Mouse (Mus musculus): ENCODE measurements around the gene Atxn1. TPM values are rescaled to one million over a fixed set of nuclear protein-coding genes. Genes with fewer than 3 reads are reported as not detected.

Gene Atxn1
- polyA plus RNA-seq, 1 experiment, result 3.2 TPM

DNA sequence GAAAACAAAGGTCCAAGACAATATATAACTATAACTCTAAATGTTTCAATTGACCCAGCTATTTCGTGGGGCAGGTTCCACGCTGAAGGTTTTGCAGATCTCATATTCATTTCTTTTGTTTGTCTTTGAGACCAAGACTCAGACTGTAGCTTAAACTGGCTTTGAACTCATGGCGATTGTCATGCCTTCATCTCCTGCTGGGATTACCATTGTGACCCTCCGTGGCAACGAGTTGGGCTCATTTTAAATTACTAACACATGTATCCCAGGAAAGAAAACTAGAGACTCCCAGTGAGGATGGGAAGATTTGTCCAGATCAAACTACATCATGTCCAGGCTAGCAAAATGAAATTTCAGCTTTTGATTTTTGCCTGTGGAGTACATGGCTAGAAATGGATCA lies 14.4 kb upstream of the Atxn1 start:
- no peaks in the 10 kb centered on the region for H3K9me3 ChIP-seq

GRCm38 (mm10) chr13:45976894-45977293 lies 12.1 kb upstream of the Atxn1 start:
- Histone ChIP-seq H3K36me3 (replicated peaks; ENCODE audit: low read length) (no peaks in the 10 kb centered on the region), H3K4me1 (peaks cover 29% of the 10 kb centered on the region), H3K9me3 (no peaks in the 10 kb centered on the region), H3K4me3 (replicated peaks) (no peak overlapping the region), H3K27me3 (replicated peaks) (no peaks in the 10 kb centered on the region)
- TF ChIP-seq GATA1 (IDR thresholded peaks at IDR 0.05; ENCODE audit: borderline replicate concordance, low read length), result no peak
- TF ChIP-seq FLI1 (IDR thresholded peaks at IDR 0.05; ENCODE audit: low read length), result no peak

More for the DNA sequence above, 14.4 kb upstream of the Atxn1 start:
- no peaks in the 10 kb centered on the region for H3K36me3 ChIP-seq (replicated peaks; ENCODE audit: low read length)
- peaks cover 5% of the 10 kb centered on the region for H3K27me3 ChIP-seq (replicated peaks)
- TF ChIP-seq GATA1 (IDR thresholded peaks at IDR 0.05; ENCODE audit: borderline replicate concordance, low read length) (no peak), FLI1 (IDR thresholded peaks at IDR 0.05; ENCODE audit: low read length) (no peak)
- H3K4me1 ChIP-seq, result peaks cover 27% of the 10 kb centered on the region
- no peak overlapping the region for H3K4me3 ChIP-seq (replicated peaks)

- TF ChIP-seq GATA1 (IDR thresholded peaks at IDR 0.05; ENCODE audit: borderline replicate concordance, low read length) (no peak), FLI1 (IDR thresholded peaks at IDR 0.05; ENCODE audit: low read length) (no peak)
- H3K27me3 ChIP-seq (replicated peaks), result no peaks in the 10 kb centered on the region
- H3K4me1 ChIP-seq, result peaks cover 38% of the 10 kb centered on the region
- H3K36me3 ChIP-seq (replicated peaks; ENCODE audit: low read length), result no peaks in the 10 kb centered on the region
- H3K4me3 ChIP-seq (replicated peaks), result no peak overlapping the region
- no peaks in the 10 kb centered on the region for H3K9me3 ChIP-seq
Observed at GRCm38 (mm10) chr13:45974651-45975050, 9.8 kb upstream of the Atxn1 start.

- no peaks in the 10 kb centered on the region for H3K9me3 ChIP-seq
- no peaks in the 10 kb centered on the region for H3K36me3 ChIP-seq (replicated peaks; ENCODE audit: low read length)
- H3K4me1 ChIP-seq, result peaks cover 38% of the 10 kb centered on the region
- H3K4me3 ChIP-seq (replicated peaks), result no peak overlapping the region
- TF ChIP-seq FLI1 (IDR thresholded peaks at IDR 0.05; ENCODE audit: low read length) (no peak), GATA1 (IDR thresholded peaks at IDR 0.05; ENCODE audit: borderline replicate concordance, low read length) (no peak)
- H3K27me3 ChIP-seq (replicated peaks), result no peaks in the 10 kb centered on the region
Observed at GRCm38 (mm10) chr13:45973972-45974490, 9.2 kb upstream of the Atxn1 start.

DNA sequence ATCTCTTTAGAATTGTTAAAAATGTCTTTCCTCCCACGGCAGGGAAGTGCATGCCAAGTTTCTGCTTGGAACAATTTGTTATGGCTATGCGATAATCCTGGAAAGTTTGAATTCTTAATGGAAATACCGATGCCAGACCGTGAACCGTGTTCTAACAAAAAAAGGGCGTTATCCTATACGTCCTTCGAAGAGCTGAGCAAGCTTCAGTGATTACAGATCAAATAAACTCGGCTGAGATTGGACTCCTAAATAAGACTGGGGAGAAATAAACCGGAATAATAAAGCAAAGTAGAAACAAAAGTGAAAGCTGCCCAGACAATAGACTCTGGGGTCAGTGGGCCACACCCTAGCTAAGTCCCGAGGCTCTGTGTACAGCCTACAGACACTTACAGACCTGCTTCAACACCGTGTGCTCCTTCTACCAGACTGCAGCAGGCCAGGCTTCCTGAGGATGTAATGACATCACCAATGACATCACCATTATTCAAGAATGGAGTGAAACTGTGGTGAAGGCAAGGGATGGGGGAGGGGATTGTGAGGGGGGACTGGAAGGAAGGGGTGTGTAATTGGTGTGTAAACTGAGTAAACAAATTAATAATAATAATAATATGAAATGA lies 6.2 kb upstream of the Atxn1 start:
- no peaks in the 10 kb centered on the region for H3K9me3 ChIP-seq
- no peak for TF ChIP-seq FLI1 (IDR thresholded peaks at IDR 0.05; ENCODE audit: low read length)
- TF ChIP-seq GATA1 (IDR thresholded peaks at IDR 0.05; ENCODE audit: borderline replicate concordance, low read length), result no peak
- no peaks in the 10 kb centered on the region for H3K27me3 ChIP-seq (replicated peaks)
- H3K4me1 ChIP-seq, result peaks cover 30% of the 10 kb centered on the region
- H3K4me3 ChIP-seq (replicated peaks), result peak overlapping the region; percentile 62
- H3K36me3 ChIP-seq (replicated peaks; ENCODE audit: low read length), result no peaks in the 10 kb centered on the region

- Histone ChIP-seq H3K4me1 (peaks cover 27% of the 10 kb centered on the region), H3K9me3 (no peaks in the 10 kb centered on the region), H3K4me3 (replicated peaks) (no peak overlapping the region), H3K36me3 (replicated peaks; ENCODE audit: low read length) (no peaks in the 10 kb centered on the region), H3K27me3 (replicated peaks) (no peaks in the 10 kb centered on the region)
- TF ChIP-seq FLI1 (IDR thresholded peaks at IDR 0.05; ENCODE audit: low read length), result no peak
- no peak for TF ChIP-seq GATA1 (IDR thresholded peaks at IDR 0.05; ENCODE audit: borderline replicate concordance, low read length)
Observed at GRCm38 (mm10) chr13:45968206-45968605, 3.4 kb upstream of the Atxn1 start.

DNA sequence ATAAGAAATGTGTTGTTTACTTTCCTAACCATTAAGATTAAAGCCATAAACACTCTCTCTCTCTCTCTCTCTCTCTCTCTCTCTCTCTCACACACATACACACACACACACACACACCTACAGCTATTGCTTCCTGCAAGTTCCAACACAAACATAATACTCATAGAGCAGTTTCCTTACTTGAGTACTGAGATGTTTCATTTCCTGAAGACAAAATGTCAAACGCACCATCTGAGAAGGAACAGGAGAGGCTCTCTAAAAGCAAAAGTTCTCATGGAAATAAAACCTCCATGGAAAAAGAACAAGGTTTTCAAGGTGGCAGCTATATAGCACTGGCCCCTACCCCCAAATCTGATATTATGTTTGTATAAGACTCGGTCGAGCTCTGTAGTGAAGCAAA lies 2.6 kb upstream of the Atxn1 start:
- no peaks in the 10 kb centered on the region for H3K36me3 ChIP-seq (replicated peaks; ENCODE audit: low read length)
- no peaks in the 10 kb centered on the region for H3K9me3 ChIP-seq
- TF ChIP-seq FLI1 (IDR thresholded peaks at IDR 0.05; ENCODE audit: low read length), result no peak
- no peak for TF ChIP-seq GATA1 (IDR thresholded peaks at IDR 0.05; ENCODE audit: borderline replicate concordance, low read length)
- H3K4me3 ChIP-seq (replicated peaks), result no peak overlapping the region
- H3K4me1 ChIP-seq, result peaks cover 31% of the 10 kb centered on the region
- no peaks in the 10 kb centered on the region for H3K27me3 ChIP-seq (replicated peaks)

GRCm38 (mm10) chr13:45966586-45966985 lies 1.8 kb upstream of the Atxn1 start:
- TF ChIP-seq GATA1 (IDR thresholded peaks at IDR 0.05; ENCODE audit: borderline replicate concordance, low read length) (no peak), FLI1 (IDR thresholded peaks at IDR 0.05; ENCODE audit: low read length) (no peak)
- H3K27me3 ChIP-seq (replicated peaks), result no peaks in the 10 kb centered on the region
- peak overlapping the region; percentile 99 for H3K4me3 ChIP-seq (replicated peaks)
- no peaks in the 10 kb centered on the region for H3K36me3 ChIP-seq (replicated peaks; ENCODE audit: low read length)
- H3K9me3 ChIP-seq, result no peaks in the 10 kb centered on the region
- H3K4me1 ChIP-seq, result peaks cover 39% of the 10 kb centered on the region

DNA sequence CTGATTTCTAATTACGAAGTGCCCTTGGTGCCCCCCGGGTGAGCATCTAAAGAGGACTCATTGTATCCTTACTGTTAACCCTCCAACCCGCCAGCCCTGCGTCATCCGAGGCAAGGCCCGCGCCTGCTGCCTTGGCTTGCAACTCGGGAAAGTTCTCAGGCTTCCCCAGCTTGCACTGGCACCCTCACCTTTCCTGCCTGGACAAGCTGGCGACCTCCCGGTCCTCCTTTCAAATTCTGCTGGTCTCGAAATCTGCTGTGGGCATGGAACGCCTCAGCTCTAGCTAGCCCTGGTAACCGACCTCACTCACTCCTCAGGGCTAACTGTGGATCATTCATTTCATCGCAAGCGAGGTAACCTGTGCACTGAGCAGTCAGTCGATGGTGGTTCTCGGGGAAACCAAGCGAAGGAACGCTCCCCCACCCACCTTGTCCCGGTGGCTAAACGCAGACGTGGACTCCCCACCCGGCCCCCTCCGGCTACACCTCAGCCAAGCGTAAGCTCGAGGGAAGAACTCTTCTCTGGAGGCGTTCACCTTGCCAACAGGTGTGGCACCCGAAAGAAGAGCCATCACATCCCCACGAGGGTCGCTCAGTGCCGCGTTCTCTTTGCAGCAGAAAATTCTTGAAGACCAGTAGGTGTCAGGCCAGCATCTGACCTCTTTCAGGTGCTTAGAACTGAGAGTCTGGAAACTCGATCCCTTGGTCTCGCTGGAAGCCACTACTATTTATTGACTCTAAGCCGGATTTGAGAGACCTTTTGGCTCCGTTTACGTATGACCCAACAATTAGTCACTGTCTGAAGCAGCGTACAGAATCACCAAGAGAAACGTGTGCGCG lies 1.0 kb upstream of the Atxn1 start:
- Histone ChIP-seq H3K4me1 (peaks cover 35% of the 10 kb centered on the region), H3K27me3 (replicated peaks) (no peaks in the 10 kb centered on the region), H3K36me3 (replicated peaks; ENCODE audit: low read length) (no peaks in the 10 kb centered on the region), H3K9me3 (no peaks in the 10 kb centered on the region), H3K4me3 (replicated peaks) (peak overlapping the region; percentile 99)
- TF ChIP-seq FLI1 (IDR thresholded peaks at IDR 0.05; ENCODE audit: low read length), result no peak
- TF ChIP-seq GATA1 (IDR thresholded peaks at IDR 0.05; ENCODE audit: borderline replicate concordance, low read length), result no peak

DNA sequence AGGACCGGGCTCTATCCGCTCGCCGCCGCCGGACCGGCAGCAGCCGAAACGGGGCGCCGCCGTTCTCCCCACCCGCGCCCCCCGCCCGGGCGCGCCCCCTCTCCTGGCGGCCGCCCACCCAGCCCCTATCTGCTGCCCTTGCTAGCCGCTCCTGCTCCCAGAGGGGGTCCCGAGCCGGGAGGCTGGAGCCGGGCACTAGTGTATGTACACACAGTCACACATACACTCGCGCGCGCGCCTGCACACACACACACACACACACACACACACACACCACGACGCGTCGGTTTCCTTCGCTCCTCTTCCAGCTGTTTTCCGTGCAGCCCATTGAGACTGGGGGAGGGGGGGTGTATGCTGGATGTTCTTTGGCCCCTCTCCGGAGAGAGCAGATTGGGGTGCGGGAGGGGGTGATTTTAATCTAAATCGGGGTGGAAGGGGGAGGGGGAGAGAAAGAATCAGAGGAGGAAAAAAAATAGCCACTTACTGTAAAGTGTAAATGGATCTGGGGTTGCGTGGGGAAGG lies 416 bp downstream of the Atxn1 start:
- Histone ChIP-seq H3K4me3 (replicated peaks) (peak overlapping the region; percentile 99), H3K36me3 (replicated peaks; ENCODE audit: low read length) (no peaks in the 10 kb centered on the region), H3K27me3 (replicated peaks) (no peaks in the 10 kb centered on the region), H3K4me1 (peaks cover 27% of the 10 kb centered on the region), H3K9me3 (no peaks in the 10 kb centered on the region)
- no peak for TF ChIP-seq FLI1 (IDR thresholded peaks at IDR 0.05; ENCODE audit: low read length)
- TF ChIP-seq GATA1 (IDR thresholded peaks at IDR 0.05; ENCODE audit: borderline replicate concordance, low read length), result no peak
